Mouse (Mus musculus) liver, adult 2 months (tissue): ENCODE measurements around the gene Fhad1.

Experiments used
- CTCF ChIP-seq: fragments of 200-500 bp; IDR thresholded peaks from 2 replicates; pipeline ENCODE4 v1.5.1; 2011; ENCODE audit warnings: low read depth, low read length, control low read depth
- POLR2A ChIP-seq: fragments of 200-500 bp; IDR thresholded peaks from 2 replicates; pipeline ENCODE4 v1.6.1; 2011; ENCODE audit warnings: low read length, control low read depth; ENCODE audit not compliant: insufficient read depth; ENCODE audit errors: extremely low read depth

DNA sequence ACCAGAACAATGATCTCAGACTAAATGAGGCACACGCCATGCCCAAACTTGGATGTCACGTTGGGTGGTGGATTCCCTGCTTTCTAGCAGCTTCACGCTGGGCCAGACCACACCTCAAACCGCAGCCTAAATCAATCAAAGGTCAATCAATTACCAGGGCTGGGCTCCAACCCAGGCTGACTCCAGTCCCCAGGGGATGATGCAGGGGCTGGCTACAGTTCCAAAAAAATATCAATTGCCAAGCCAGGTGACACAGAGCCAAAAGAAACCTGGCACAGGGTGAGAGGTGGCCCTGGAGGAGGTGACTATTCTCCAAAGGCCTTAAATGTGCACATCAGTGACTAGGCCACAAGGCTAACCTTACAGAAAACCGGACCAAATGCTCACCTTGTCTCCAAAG, 149.3 kb downstream of the Fhad1 start:
- TF ChIP-seq CTCF (no peak), POLR2A (no peak)
